10 mouse cellular contexts compared by ENCODE assay signal in the genomic region with DNA sequence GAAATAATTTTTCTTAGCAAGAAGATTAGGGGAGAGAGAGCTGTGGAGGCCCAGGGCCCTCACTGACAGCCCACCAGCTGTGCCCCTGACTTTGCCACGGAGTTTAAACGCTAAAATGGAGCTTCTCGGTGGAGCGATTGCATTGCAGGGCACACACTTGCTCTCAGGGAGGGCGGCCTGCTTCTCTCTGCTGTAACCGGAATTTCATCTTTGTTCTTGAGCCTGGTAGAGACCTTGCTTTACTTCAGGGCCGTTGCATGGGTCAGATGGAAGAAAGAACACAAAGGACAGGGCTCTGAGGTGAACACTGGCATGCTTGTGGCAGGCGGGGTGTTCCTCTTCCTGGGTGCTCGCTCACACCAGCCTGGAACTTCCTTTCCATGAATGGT.
DNase-seq lines count a peak whose midpoint lies in the region; ATAC-seq lines count a peak whose summit lies in the region.
"Had no signal": no experiment of that assay in that cellular context is flagged by ENCODE, and none has a peak within 500 bp of the region (broad histone marks: within the 10 kb centered on the region; RNA-seq: fewer than 3 reads in every experiment).

No protein-coding gene starts in this region.

- H3K27ac ChIP-seq in kidney, embryonic 14.5 days (ENCODE audit: low read depth, low read length), result peak overlapping the region; percentile 89
- H3K27ac ChIP-seq in embryonic facial prominence, embryonic 15.5 days (replicated peaks), result peak overlapping the region; percentile 69
- peak overlapping the region; percentile 60; the same call in 1 of the 2 replicates for H3K27ac ChIP-seq in intestine, embryonic 14.5 days (ENCODE audit: low read depth)
- peak overlapping the region; percentile 60 for H3K27ac ChIP-seq in neural tube, embryonic 11.5 days (ENCODE audit: low read depth, low read length)

- H3K9me3 ChIP-seq in kidney, embryonic 14.5 days (ENCODE audit: control insufficient read depth, low read length), result no peaks in the 10 kb centered on the region
- no peaks in the 10 kb centered on the region for H3K9me3 ChIP-seq in embryonic facial prominence, embryonic 15.5 days (replicated peaks)
- H3K9me3 ChIP-seq in intestine, embryonic 14.5 days (ENCODE audit: control insufficient read depth, low read length), result no peaks in the 10 kb centered on the region
- no peaks in the 10 kb centered on the region for H3K9me3 ChIP-seq in neural tube, embryonic 11.5 days (ENCODE audit: control insufficient read depth, low read length)

- peaks cover 61% of the 10 kb centered on the region for H3K4me1 ChIP-seq in kidney, embryonic 14.5 days (ENCODE audit: control insufficient read depth, insufficient read depth, low read length)
- H3K4me1 ChIP-seq in embryonic facial prominence, embryonic 15.5 days, result peaks cover 62% of the 10 kb centered on the region
- H3K4me1 ChIP-seq in intestine, embryonic 14.5 days (replicated peaks; ENCODE audit: control insufficient read depth, insufficient read depth, low read length), result peaks cover 44% of the 10 kb centered on the region
- peaks cover 22% of the 10 kb centered on the region for H3K4me1 ChIP-seq in neural tube, embryonic 11.5 days (ENCODE audit: control insufficient read depth, insufficient read depth, low read length)

- WGBS in kidney, embryonic 14.5 days, result 14% methylated on average over 9 of the region's 9 CpGs
- 27% methylated on average over 9 of the region's 9 CpGs for WGBS in embryonic facial prominence, embryonic 15.5 days
- 19% methylated on average over 9 of the region's 9 CpGs for WGBS in intestine, embryonic 14.5 days
- 7% methylated on average over 9 of the region's 9 CpGs for WGBS in neural tube, embryonic 11.5 days

- DNase-seq in kidney, postnatal 36 days, result no peak
- DNase-seq in intestine, embryonic 14.5 days (ENCODE audit: low spot score), result no peak
- peak; percentile 62 for DNase-seq in neural tube, embryonic 11.5 days (ENCODE audit: low spot score)
- DNase-seq in frontal cortex, postnatal 14 days (ENCODE audit: low spot score in 2 of 2), result no peak
- DNase-seq in cerebellum, adult 11-12 months, result no peak
- DNase-seq in spleen, postnatal 14 days (ENCODE audit: low spot score in 2 of 2), result no peak
- DNase-seq: right cerebral cortex, postnatal 4 days had no signal

- 0 out of 2 replicates have a peak, but pooled peaks cover 2% of the 10 kb centered on the region for H3K36me3 ChIP-seq in kidney, embryonic 14.5 days (ENCODE audit: control insufficient read depth, insufficient read depth, low read length)
- no peaks in the 10 kb centered on the region; the same call in 1 of the 2 replicates for H3K36me3 ChIP-seq in embryonic facial prominence, embryonic 15.5 days
- H3K36me3 ChIP-seq in intestine, embryonic 14.5 days (ENCODE audit: control insufficient read depth, insufficient read depth, low read length), result no peaks in the 10 kb centered on the region
- no peaks in the 10 kb centered on the region for H3K36me3 ChIP-seq in neural tube, embryonic 11.5 days (ENCODE audit: control insufficient read depth, insufficient read depth, low read length)

- H3K4me3 ChIP-seq in kidney, embryonic 14.5 days (ENCODE audit: low read length), result no peak overlapping the region
- no peak overlapping the region for H3K4me3 ChIP-seq in embryonic facial prominence, embryonic 15.5 days (replicated peaks)
- no peak overlapping the region for H3K4me3 ChIP-seq in intestine, embryonic 14.5 days (ENCODE audit: low read depth, low read length)
- no peak overlapping the region for H3K4me3 ChIP-seq in neural tube, embryonic 11.5 days (ENCODE audit: low read depth, low read length)
- H3K4me3 ChIP-seq: erythroblast, embryonic 14.5 days had no signal

- peak overlapping the region; percentile 21; the same call in 1 of the 2 replicates for H3K4me2 ChIP-seq in kidney, embryonic 14.5 days (replicated peaks; ENCODE audit: low read depth, low read length)
- no peak overlapping the region; the same call in 1 of the 2 replicates for H3K4me2 ChIP-seq in embryonic facial prominence, embryonic 15.5 days (replicated peaks)
- H3K4me2 ChIP-seq in intestine, embryonic 14.5 days (ENCODE audit: low read length), result 0 out of 2 replicates have a peak overlapping the region, but pooled peaks have one; percentile 1
- H3K4me2 ChIP-seq in neural tube, embryonic 11.5 days (ENCODE audit: low read depth), result peak overlapping the region; percentile 21; the same call in 1 of the 2 replicates

- peak overlapping the region; percentile 35; the same call in 1 of the 2 replicates for H3K9ac ChIP-seq in kidney, embryonic 14.5 days (ENCODE audit: low read depth, low read length)
- H3K9ac ChIP-seq in embryonic facial prominence, embryonic 15.5 days, result no peak overlapping the region
- no peak overlapping the region for H3K9ac ChIP-seq in intestine, embryonic 14.5 days (ENCODE audit: low read length)
- H3K9ac ChIP-seq in neural tube, embryonic 11.5 days (ENCODE audit: low read length), result no peak overlapping the region

- H3K27me3 ChIP-seq in kidney, embryonic 14.5 days (ENCODE audit: control insufficient read depth, insufficient read depth, low read length), result no peaks in the 10 kb centered on the region
- H3K27me3 ChIP-seq in embryonic facial prominence, embryonic 15.5 days, result no peaks in the 10 kb centered on the region
- H3K27me3 ChIP-seq in intestine, embryonic 14.5 days (replicated peaks; ENCODE audit: control insufficient read depth, insufficient read depth, low read length), result no peaks in the 10 kb centered on the region
- no peaks in the 10 kb centered on the region for H3K27me3 ChIP-seq in neural tube, embryonic 11.5 days (ENCODE audit: control insufficient read depth, insufficient read depth, low read length)

- ATAC-seq in kidney, embryonic 14.5 days (ENCODE audit: low FRiP score, low TSS enrichment), result no peak
- no peak for ATAC-seq in embryonic facial prominence, embryonic 15.5 days (ENCODE audit: insufficient number of reproducible peaks, low FRiP score, low TSS enrichment, low read depth)
- ATAC-seq in intestine, embryonic 14.5 days (replicated peaks; ENCODE audit: low FRiP score, low TSS enrichment, low read depth), result 0 out of 2 replicates have a peak, but pooled peaks have one; percentile 2
- ATAC-seq in neural tube, embryonic 11.5 days (ENCODE audit: insufficient read depth, low FRiP score, low TSS enrichment), result no peak
